Mouse (Mus musculus) adrenal gland, postnatal 14 days (tissue): ENCODE measurements at regions not wholly inside any gene's neighbourhood (a gene's known extent, or its start where the extent isn't known, plus 50 kb on each side); places are given as distances from the start of the nearest gene placed in this dataset.
"Not testable (repeated sequence)": the region's sequence is repeated elsewhere in the genome, so short reads cannot be mapped to it uniquely, and the experiment has no call there.

Experiments used
- DNase-seq: peaks from one replicate; pipeline ENCODE4 v3.0.0; 2021; ENCODE audit warnings: mixed read lengths

DNA sequence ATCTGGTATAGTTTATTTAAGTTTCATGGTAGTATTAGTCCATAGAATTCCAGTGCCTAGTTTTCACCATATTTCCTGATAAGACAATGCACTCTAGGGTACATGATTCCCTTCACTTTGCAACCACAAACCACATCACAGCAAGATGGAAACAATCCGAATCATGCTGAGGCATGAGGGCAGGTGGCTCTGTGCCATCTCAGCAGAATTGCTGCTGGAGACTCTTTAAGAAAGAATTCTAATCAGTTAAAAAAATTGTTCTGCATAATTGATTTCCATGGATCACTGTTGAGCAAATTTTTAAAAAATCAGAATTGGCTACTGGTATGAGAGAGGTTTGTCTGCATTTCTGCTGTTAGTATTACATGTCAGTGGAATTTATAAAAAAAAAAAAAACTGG lies 1451.1 kb upstream of the Pcdh20 start:
- no peak for DNase-seq

DNA sequence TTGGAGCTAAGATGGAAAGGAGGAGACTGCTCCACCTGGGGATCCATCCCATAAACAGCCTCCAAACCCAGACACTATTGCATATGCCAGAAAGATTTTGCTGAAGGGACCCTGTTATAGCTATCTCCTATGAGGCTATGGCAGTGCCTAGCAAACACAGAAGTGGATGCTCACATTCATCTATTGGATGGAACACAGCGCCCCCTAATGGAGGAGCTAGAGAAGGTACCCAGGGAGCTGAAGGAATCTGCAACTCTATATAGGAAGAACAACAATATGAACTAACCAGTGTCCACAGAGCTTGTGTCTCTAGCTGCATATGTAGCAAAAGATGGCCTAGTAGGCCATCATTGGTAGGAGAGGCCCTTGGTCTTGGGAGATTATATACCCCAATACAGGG lies 1449.4 kb upstream of the Pcdh20 start:
- DNase-seq = peak; percentile 25

- peak; percentile 6 for DNase-seq
Observed at GRCm38 (mm10) chr14:89898701-89899227, 1427.6 kb upstream of the Pcdh20 start.

DNA sequence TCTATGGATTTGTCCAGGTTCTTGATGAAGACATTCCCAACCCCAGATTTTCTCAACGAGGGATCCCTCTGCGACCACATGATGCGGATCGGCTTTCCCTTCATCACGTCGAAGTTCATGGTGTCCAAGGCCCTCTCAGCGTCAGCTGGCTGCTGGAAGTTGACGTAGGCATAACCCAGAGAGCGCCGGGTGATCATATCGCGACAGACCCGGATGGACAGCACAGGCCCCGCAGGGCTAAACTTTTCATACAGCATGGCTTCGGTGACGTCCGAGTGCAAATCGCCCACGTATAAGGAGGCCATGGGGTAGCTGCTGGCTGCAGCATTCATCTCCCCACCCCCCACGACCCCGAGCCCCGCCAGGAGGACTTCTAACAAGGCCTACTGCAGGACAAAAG lies 1426.9 kb upstream of the Pcdh20 start:
- DNase-seq = not testable (repeated sequence)

DNA sequence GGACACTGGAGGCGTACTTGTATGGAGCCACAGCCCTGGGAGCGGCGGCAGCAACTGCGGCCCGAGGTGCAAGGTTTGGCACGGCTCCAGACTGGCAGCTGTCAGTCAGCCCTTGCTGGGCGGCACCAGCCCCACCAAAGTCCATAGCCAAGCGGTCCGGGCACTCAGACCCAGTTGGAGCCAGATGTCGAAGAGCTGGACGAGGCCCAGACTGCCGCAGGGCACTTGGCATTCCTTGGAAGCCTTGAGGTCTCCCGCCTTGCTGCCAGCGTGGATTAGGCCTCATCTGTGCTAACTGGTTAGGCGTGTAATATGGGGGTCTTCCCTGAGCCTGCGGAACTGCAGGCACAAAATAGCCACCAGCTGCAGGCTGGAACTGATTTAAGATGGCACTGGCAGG lies 1425.7 kb upstream of the Pcdh20 start:
- not testable (repeated sequence) for DNase-seq
